Mouse (Mus musculus): ENCODE measurements around the gene Magi1.

DNA sequence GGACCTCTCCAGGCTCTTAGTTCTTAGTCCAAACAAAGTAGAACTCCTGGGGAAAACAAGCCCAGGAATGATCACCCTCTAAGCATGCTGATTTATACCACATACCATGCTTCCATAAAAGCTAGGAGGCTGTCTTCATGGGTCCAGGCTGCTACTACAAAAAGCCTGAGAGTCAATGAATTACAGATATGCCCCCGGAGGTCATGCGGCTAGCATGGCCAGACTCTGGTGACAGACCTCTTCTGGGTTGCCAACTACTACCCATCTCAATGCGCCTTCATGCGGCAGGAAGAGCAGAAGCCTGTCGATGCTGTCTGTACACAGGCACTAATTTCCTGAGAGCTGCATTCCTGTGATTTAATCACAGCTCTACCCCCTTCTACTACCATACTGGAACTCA lies 92.9 kb downstream of the Magi1 start:
- TF ChIP-seq CTCF (IDR thresholded peaks at IDR 0.05; ENCODE audit: low read depth) (no peak), EP300 (IDR thresholded peaks at IDR 0.05; ENCODE audit: low read depth) (no peak)
